Mouse (Mus musculus): Measurements from ENCODE around the gene Zdhhc11. TPM values are rescaled to one million over a fixed set of nuclear protein-coding genes. Genes with fewer than 3 reads are reported as not detected.
A peak's percentile ranks its signal among the peaks of the same experiment; 100 is the strongest.
"Not testable (repeated sequence)": the region's sequence is repeated elsewhere in the genome, so short reads cannot be mapped to it uniquely, and the experiment has no call there.

Zdhhc11 gene
- polyA plus RNA-seq, 1 experiment = not detected

GRCm38 (mm10) chr13:73976935-73977334 is 13.3 kb downstream of the Zdhhc11 start:
- Histone ChIP-seq H3K4me1 (ENCODE audit: control insufficient read depth, insufficient read depth, low read length) (no peaks in the 10 kb centered on the region), H3K27me3 (ENCODE audit: control insufficient read depth, insufficient read depth, low read length) (no peaks in the 10 kb centered on the region), H3K27ac (ENCODE audit: insufficient read depth, low read length) (no peak overlapping the region), H3K4me3 (replicated peaks; ENCODE audit: insufficient read depth, low read depth, low read length) (no peak overlapping the region)
- TF ChIP-seq CTCF (IDR thresholded peaks at IDR 0.05; ENCODE audit: borderline replicate concordance, insufficient read depth, low read depth, low read length) = no peak
- no peak for TF ChIP-seq POLR2A (IDR thresholded peaks at IDR 0.05; ENCODE audit: borderline replicate concordance, insufficient read depth, low read length)
- DNase-seq = no peak
- 88% methylated on average over 5 of the region's 5 CpGs for WGBS

GRCm38 (mm10) chr13:73990325-73990724 is 26.7 kb downstream of the Zdhhc11 start:
- Histone ChIP-seq H3K4me1 (ENCODE audit: control insufficient read depth, insufficient read depth, low read length) (no peaks in the 10 kb centered on the region), H3K27me3 (ENCODE audit: control insufficient read depth, insufficient read depth, low read length) (no peaks in the 10 kb centered on the region), H3K4me3 (replicated peaks; ENCODE audit: insufficient read depth, low read depth, low read length) (no peak overlapping the region), H3K27ac (ENCODE audit: insufficient read depth, low read length) (no peak overlapping the region)
- WGBS = 80% methylated on average over 5 of the region's 5 CpGs
- TF ChIP-seq POLR2A (IDR thresholded peaks at IDR 0.05; ENCODE audit: borderline replicate concordance, insufficient read depth, low read length) (no peak), CTCF (IDR thresholded peaks at IDR 0.05; ENCODE audit: borderline replicate concordance, insufficient read depth, low read depth, low read length) (no peak)
- no peak for DNase-seq

- no peak for TF ChIP-seq CTCF (IDR thresholded peaks at IDR 0.05; ENCODE audit: borderline replicate concordance, insufficient read depth, low read depth, low read length)
- TF ChIP-seq POLR2A (IDR thresholded peaks at IDR 0.05; ENCODE audit: borderline replicate concordance, insufficient read depth, low read length) = no peak
- WGBS = 75% methylated on average over 2 of the region's 2 CpGs
- H3K27me3 ChIP-seq (ENCODE audit: control insufficient read depth, insufficient read depth, low read length) = no peaks in the 10 kb centered on the region
- H3K27ac ChIP-seq (ENCODE audit: insufficient read depth, low read length) = no peak overlapping the region
- H3K4me1 ChIP-seq (ENCODE audit: control insufficient read depth, insufficient read depth, low read length) = no peaks in the 10 kb centered on the region
- DNase-seq = no peak
- no peak overlapping the region for H3K4me3 ChIP-seq (replicated peaks; ENCODE audit: insufficient read depth, low read depth, low read length)
Measured at GRCm38 (mm10) chr13:73990761-73991160, 27.1 kb downstream of the Zdhhc11 start.

- no peaks in the 10 kb centered on the region for H3K4me1 ChIP-seq (ENCODE audit: control insufficient read depth, insufficient read depth, low read length)
- no peak for DNase-seq
- no peak overlapping the region for H3K4me3 ChIP-seq (replicated peaks; ENCODE audit: insufficient read depth, low read depth, low read length)
- TF ChIP-seq CTCF (IDR thresholded peaks at IDR 0.05; ENCODE audit: borderline replicate concordance, insufficient read depth, low read depth, low read length) (no peak), POLR2A (IDR thresholded peaks at IDR 0.05; ENCODE audit: borderline replicate concordance, insufficient read depth, low read length) (no peak)
- no peak overlapping the region for H3K27ac ChIP-seq (ENCODE audit: insufficient read depth, low read length)
- H3K27me3 ChIP-seq (ENCODE audit: control insufficient read depth, insufficient read depth, low read length) = no peaks in the 10 kb centered on the region
- 74% methylated on average over 5 of the region's 5 CpGs for WGBS
Measured at GRCm38 (mm10) chr13:73991267-73991666, 27.6 kb downstream of the Zdhhc11 start.

GRCm38 (mm10) chr13:73996456-73996855 is 32.8 kb downstream of the Zdhhc11 start:
- Histone ChIP-seq H3K27me3 (ENCODE audit: control insufficient read depth, insufficient read depth, low read length) (no peaks in the 10 kb centered on the region), H3K27ac (ENCODE audit: insufficient read depth, low read length) (no peak overlapping the region), H3K4me1 (ENCODE audit: control insufficient read depth, insufficient read depth, low read length) (no peaks in the 10 kb centered on the region), H3K4me3 (replicated peaks; ENCODE audit: insufficient read depth, low read depth, low read length) (no peak overlapping the region)
- DNase-seq = no peak
- WGBS = 90% methylated on average over 4 of the region's 4 CpGs
- TF ChIP-seq POLR2A (IDR thresholded peaks at IDR 0.05; ENCODE audit: borderline replicate concordance, insufficient read depth, low read length) = no peak
- TF ChIP-seq CTCF (IDR thresholded peaks at IDR 0.05; ENCODE audit: borderline replicate concordance, insufficient read depth, low read depth, low read length) = no peak

- TF ChIP-seq CTCF (IDR thresholded peaks at IDR 0.05; ENCODE audit: borderline replicate concordance, insufficient read depth, low read depth, low read length) (no peak), POLR2A (IDR thresholded peaks at IDR 0.05; ENCODE audit: borderline replicate concordance, insufficient read depth, low read length) (no peak)
- no peaks in the 10 kb centered on the region for H3K27me3 ChIP-seq (ENCODE audit: control insufficient read depth, insufficient read depth, low read length)
- DNase-seq = no peak
- no peak overlapping the region for H3K27ac ChIP-seq (ENCODE audit: insufficient read depth, low read length)
- no peaks in the 10 kb centered on the region for H3K4me1 ChIP-seq (ENCODE audit: control insufficient read depth, insufficient read depth, low read length)
- no peak overlapping the region for H3K4me3 ChIP-seq (replicated peaks; ENCODE audit: insufficient read depth, low read depth, low read length)
Measured at GRCm38 (mm10) chr13:74000519-74000918, 36.9 kb downstream of the Zdhhc11 start.

GRCm38 (mm10) chr13:74000961-74001360 is 37.3 kb downstream of the Zdhhc11 start:
- no peaks in the 10 kb centered on the region for H3K27me3 ChIP-seq (ENCODE audit: control insufficient read depth, insufficient read depth, low read length)
- H3K4me1 ChIP-seq (ENCODE audit: control insufficient read depth, insufficient read depth, low read length) = no peaks in the 10 kb centered on the region
- no peak for DNase-seq
- no peak overlapping the region for H3K27ac ChIP-seq (ENCODE audit: insufficient read depth, low read length)
- 78% methylated on average over 6 of the region's 6 CpGs for WGBS
- TF ChIP-seq CTCF (IDR thresholded peaks at IDR 0.05; ENCODE audit: borderline replicate concordance, insufficient read depth, low read depth, low read length) (no peak), POLR2A (IDR thresholded peaks at IDR 0.05; ENCODE audit: borderline replicate concordance, insufficient read depth, low read length) (no peak)
- H3K4me3 ChIP-seq (replicated peaks; ENCODE audit: insufficient read depth, low read depth, low read length) = no peak overlapping the region

GRCm38 (mm10) chr13:74001492-74001891 is 37.8 kb downstream of the Zdhhc11 start:
- no peaks in the 10 kb centered on the region for H3K27me3 ChIP-seq (ENCODE audit: control insufficient read depth, insufficient read depth, low read length)
- 78% methylated on average over 4 of the region's 4 CpGs for WGBS
- no peak overlapping the region for H3K4me3 ChIP-seq (replicated peaks; ENCODE audit: insufficient read depth, low read depth, low read length)
- DNase-seq = no peak
- H3K27ac ChIP-seq (ENCODE audit: insufficient read depth, low read length) = no peak overlapping the region
- H3K4me1 ChIP-seq (ENCODE audit: control insufficient read depth, insufficient read depth, low read length) = no peaks in the 10 kb centered on the region
- TF ChIP-seq POLR2A (IDR thresholded peaks at IDR 0.05; ENCODE audit: borderline replicate concordance, insufficient read depth, low read length) (no peak), CTCF (IDR thresholded peaks at IDR 0.05; ENCODE audit: borderline replicate concordance, insufficient read depth, low read depth, low read length) (no peak)

- DNase-seq; H3K4me3 ChIP-seq (replicated peaks; ENCODE audit: insufficient read depth, low read depth, low read length); H3K4me1 ChIP-seq (ENCODE audit: control insufficient read depth, insufficient read depth, low read length); H3K27me3 ChIP-seq (ENCODE audit: control insufficient read depth, insufficient read depth, low read length); H3K27ac ChIP-seq (ENCODE audit: insufficient read depth, low read length): not testable (repeated sequence)
- WGBS = 91% methylated on average over 4 of the region's 4 CpGs
Measured at GRCm38 (mm10) chr13:74006881-74007280, 43.2 kb downstream of the Zdhhc11 start.

- WGBS = 75% methylated on average over 2 of the region's 2 CpGs
- not testable (repeated sequence) for H3K4me3 ChIP-seq (replicated peaks; ENCODE audit: insufficient read depth, low read depth, low read length); H3K4me1 ChIP-seq (ENCODE audit: control insufficient read depth, insufficient read depth, low read length); H3K27ac ChIP-seq (ENCODE audit: insufficient read depth, low read length); H3K27me3 ChIP-seq (ENCODE audit: control insufficient read depth, insufficient read depth, low read length)
- peak in 1 of 2 experiments; percentile 20 for DNase-seq
Measured at GRCm38 (mm10) chr13:74008216-74008615, 44.6 kb downstream of the Zdhhc11 start.

Data from cerebellum, adult 2 months (tissue).